Mouse (Mus musculus) regulatory T cell (primary cell): ENCODE measurements around the gene Grm2.

Source experiments
- in situ Hi-C: fragments of 300-600 bp; cut with MboI, MseI; formaldehyde crosslinking; loops from one replicate; pipeline ENCODE4 v1.15.1; 2025; ENCODE audit warnings: high pct_unique_total_duplicates

Grm2 gene

DNA sequence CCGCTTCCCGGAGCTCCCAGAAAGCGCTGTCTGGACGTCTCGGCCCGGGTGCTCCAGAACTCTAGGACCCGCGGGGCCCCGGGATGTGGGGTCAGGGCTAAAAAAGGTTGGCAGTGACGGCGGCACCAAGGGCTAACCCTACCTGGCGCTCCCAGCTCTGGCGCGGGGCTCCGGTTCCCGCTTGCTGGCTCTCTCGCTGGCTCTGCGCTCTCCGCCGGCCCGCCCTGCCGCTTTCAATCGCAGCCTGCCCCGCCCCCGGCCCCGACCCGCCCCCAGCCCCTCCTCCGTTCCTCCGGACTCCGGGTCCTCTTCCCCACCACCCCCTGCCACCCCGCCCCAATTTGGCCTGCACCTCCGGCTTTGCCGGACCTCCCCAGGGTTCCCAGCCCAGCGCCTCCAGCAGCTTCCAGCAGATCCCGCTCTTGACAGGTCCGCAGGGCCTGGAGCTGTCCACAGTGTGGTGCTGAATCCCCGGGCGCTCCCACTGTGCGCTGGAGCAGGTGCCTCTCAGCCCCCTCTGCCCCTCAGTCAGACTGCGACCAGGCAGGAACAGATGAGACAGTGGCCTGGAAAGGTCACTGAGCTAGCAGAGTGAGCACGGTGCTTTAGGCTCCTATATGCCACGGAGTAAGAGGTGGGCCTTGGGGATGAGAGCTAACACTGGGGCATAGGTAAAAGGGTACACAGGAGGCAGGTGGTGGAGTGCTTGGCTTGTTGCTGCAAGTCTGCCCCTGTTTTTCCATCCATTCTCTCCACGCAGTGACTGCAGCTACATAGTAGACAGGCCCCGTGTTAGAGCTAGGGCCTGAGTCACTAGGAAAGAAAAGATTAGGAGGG is at the start of gene Grm2:
Gene Grm2 (minus strand): TSS at position 199 of the 837 bp plus-strand sequence.
- in situ Hi-C loops, result no loop called here

DNA sequence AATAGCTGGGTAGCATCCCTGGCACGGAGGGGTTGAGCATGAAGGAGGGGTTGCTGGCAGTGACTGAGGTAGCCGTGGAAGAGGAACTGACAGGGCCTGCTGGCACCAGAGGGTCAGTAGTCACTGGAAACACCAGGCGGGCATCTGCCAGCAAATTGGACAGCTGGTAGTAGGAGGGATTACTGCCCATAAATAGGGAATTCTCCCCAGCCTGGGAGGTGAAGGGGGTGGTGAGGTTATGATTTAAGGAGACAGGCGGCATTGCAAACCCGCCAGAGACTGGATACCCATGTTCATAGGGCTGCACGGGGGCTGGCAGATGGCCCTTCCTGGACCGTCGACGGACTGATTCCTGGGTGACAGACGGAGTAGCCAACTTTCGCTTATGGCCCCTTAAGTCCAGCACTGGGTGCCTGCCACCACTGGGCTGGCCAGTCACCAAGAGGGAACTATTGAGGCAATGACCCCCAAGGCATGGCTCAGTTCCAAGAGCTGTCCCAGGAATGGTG is 37.1 kb upstream of the Grm2 start:
- in situ Hi-C loops, result loop anchor here (25.0 kb wide), 1 partner anchor 1631 kb away; the partner anchor contains the start of gene Mrpl3

DNA sequence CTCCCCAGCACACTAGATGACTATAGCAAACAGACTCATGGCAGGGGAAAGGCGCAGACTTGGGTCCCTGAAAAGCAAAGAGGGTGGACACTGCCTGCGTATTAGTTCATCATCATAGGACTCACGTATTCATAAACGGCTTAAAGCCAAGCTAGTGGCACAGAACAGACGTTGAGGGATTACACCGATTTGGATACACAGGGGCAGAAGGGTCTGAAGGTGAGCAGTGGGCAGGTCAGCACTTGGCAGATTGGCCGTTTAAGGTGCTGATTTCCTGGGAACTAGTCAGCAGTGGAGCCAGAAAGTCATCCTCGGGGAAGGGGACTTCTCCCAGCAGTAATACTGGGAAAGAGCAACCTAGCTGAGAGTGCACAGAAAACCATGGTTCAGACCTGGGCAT is 33.0 kb upstream of the Grm2 start:
- in situ Hi-C loops, result loop anchor here (25.0 kb wide), 1 partner anchor 1627 kb away; the partner anchor contains the start of gene Mrpl3

DNA sequence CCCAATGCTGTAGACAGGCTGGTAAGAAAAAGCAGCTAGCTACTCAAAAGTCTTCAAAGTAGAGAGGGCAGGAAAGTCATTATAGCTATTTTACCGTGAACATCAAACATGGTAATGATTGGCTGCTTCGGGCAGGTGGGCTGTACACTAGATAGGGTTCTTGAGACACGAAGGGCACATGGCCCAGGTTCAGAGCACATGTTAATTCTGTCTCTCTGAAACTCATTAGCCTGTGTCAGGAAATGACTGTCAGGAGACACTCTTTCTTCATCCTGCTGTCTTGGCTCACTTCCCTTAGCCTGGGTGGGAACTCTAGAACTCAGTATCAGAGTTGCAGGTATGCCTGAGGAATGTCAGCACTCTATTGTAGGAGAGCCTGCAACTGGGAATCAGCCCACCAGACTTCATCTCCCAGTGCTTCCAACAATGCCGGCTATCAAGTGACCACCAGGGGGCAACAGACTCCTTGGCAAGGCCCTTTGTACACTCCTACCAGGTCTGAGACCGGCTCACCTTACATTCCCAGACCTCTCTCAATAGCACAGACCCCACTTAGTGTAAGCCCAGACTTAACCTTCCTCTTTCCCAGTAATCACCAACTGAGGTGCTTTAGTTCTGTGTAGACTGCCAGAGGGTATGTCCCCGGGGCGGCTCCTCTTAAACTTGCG is 31.2 kb upstream of the Grm2 start:
- in situ Hi-C loops, result loop anchor here (25.0 kb wide), 1 partner anchor 1625 kb away; the partner anchor contains the start of gene Mrpl3

DNA sequence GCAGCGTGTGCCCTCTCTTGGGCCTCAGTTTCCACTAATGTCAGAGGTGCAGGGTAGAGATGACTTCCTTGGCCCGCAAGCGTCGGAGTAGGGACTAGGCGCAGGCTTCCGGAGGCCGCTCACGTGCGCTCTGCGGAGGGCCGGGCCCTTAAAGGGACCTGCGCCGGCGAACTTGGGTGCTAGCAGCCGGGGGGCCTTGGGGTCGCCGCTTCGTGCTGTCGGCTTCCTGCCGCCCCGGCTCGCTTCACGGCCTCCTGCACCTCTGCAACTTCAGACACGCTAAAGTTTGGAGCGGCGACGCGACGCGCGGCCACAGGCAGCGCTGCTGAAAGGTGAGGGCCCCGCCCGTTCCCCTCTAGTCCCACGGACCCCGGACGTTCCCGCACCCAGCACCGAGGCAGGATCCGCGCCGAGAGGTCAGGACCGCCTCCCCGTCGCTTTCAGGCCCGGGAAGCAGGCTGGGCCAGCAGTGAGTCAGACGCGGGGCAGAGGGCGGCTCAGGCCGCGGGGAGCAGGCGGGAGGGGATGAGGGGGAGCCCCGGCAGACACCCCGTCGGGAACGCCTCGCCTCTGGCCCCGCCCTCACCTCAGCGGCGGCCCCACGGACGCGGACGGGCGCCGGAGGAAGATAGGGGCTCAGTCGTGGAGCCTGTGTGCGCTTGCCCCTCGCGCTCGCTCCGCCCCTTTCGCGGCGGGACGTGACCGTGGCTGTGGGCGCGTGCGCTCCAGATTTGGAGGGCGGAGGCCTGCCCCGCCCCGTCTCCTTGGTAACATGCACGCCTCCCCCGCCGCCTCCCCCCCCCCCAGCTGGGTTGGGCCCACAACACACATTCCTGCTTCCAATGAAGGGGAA is 29.6 kb upstream of the Grm2 start, which contains the start of gene Tex264:
Gene Tex264 (minus strand): TSS at position 679 of the 853 bp plus-strand sequence.
- in situ Hi-C loops, result loop anchor here (25.0 kb wide), 1 partner anchor 1623 kb away; the partner anchor contains the start of gene Mrpl3

DNA sequence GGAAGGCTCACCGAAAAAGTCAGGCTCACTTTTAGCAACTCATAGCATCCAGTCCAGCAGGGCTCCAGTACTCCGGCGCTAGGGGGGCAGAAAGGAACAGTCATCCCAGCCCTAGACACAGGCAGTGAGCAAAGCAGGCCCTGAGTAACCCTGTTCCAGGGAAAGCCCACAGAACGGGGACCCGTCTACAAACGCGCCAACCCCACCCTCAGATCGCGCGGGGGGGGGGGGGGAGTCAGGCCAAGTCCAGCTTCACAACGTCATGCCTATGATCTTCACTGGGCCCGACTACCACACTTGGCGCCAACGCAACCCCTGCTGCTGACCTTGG is 29.0 kb upstream of the Grm2 start:
- in situ Hi-C loops, result loop anchor here (25.0 kb wide), 1 partner anchor 1623 kb away; the partner anchor contains the start of gene Mrpl3

DNA sequence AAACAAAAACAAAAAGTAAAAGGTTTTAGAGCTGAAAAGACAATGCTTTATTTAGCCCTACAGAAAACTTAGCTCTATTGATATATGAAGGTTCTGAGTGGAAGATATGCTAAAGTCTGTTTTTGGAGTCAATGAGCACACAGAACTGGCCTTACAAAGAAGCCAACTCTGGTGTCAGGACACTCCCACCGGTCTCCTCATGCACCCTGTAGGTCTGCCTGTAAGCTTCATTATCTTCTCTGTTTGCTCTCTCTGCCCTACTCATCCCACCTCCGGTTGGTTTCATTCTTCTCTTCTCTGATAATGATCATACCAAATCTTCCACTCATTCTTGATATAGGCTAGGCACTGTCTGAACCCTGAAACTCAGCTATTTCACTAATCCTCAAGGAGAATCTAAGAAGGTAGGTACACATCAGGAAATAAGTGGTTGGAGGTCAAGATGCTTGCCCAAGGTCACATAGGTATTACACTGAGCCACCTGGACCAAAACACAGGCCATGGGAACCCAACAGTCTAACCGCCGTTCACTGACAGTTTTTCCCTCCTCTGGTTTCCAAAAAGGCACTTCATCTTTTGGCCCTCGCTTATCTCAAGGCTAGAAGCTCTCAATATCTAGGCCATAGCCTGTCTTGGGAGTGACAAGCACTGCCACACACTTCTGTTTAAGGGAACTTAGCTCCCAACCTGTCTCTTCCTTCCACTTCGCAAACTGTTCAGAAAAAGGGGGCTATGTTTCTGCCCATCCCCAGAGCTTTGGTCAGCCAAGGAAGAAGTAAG is 28.4 kb upstream of the Grm2 start:
- in situ Hi-C loops, result loop anchor here (25.0 kb wide), 1 partner anchor 1622 kb away; the partner anchor contains the start of gene Mrpl3

DNA sequence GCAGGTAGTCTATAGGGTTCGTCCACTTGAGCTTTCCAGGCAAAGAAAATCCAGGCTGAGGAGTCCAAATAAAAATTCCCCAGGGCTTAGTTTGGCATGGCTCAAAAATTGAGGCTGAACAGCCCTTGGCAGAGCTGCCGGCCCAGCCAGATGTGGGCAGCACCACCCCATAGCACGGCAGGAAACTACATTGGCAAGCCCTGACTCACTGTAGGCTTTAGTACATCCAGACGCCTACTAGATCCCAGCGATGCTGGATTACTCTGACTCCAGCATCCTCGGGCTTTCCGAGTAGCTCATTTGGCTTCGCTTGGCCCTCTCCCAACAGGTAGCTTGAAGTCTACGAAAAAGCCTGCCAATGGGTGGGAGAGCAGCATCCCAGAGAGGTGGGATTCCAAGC is 25.1 kb upstream of the Grm2 start:
- in situ Hi-C loops, result loop anchor here (25.0 kb wide), 1 partner anchor 1619 kb away; the partner anchor contains the start of gene Mrpl3

DNA sequence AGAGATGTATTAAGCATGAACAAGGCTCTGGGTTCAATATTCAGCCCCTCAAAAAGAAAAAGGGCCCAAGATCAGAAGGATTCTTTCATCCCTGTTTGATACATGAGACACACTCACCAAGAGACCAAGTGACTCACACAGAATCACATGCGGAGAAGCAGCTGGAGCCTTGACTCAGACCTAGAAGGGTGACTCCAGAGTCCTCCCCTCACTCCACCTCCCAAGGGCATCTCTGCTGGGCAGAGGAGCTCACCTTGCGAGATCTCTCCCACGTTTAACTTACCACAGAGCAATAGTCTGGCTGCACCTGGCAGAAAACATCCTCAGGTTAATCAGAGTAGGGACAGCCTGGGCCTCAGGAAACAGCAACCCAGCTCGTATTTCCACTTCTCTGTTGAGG is 22.4 kb upstream of the Grm2 start:
- in situ Hi-C loops, result loop anchor here (25.0 kb wide), 1 partner anchor 1616 kb away; the partner anchor contains the start of gene Mrpl3

DNA sequence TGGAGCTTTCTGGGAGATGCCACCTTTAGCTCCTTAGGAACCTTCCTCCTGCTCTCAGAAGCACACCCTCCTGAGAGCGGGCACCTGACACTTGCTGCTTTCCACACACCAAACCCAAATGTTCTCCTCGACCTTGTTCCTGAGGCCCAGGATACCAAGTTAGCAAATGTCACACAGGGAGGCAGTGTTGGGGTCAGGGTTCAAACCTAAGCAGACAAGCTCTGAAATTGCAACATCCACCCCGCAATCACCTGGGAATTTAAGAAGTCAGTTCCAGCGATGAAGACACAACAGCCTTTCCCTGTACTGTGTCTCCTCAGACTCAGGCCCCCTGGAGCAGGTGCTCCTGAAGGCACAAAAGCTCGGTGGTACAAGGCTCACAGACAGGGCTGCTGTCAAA is 21.8 kb upstream of the Grm2 start:
- in situ Hi-C loops, result loop anchor here (25.0 kb wide), 1 partner anchor 1615 kb away; the partner anchor contains the start of gene Mrpl3

DNA sequence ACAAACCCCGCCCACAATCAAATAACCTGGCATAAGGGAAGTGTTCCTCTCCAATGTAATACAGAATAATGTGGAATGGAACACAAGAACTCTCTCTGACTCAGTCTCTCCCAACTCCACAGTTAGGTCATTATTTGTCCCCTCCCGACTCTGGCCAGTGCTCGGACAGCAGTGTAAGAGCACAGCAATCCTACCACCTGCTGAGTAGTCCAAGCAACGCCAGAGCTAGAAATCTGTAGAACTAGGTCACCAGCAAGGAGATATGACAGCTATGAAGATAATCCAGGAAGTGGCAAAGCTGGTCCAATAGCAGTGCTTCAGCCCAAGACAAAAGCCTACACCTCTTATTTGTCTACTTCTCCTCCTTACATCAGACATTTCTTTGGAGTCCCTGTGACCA is 20.7 kb upstream of the Grm2 start:
- in situ Hi-C loops, result loop anchor here (25.0 kb wide), 1 partner anchor 1614 kb away; the partner anchor contains the start of gene Mrpl3

DNA sequence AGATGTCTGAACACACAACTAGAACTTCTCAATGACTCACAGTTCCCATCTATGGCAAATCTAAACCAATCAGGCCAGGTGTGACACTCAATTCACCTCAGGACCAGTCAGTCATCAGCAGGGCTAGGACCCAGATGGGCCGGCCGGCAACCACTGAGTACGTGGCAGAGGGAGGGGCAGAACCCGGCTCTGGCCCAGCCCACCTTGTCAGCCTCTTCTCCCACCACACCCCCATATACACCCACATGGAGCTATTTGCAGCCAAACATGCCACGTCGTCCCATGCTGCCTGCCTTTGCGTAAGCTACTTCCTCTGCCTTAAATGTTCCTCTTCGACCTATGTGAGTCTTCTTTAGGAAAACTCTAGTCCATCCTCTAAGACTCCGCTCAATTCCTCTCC is 20.1 kb upstream of the Grm2 start:
- in situ Hi-C loops, result loop anchor here (25.0 kb wide), 1 partner anchor 1614 kb away; the partner anchor contains the start of gene Mrpl3

DNA sequence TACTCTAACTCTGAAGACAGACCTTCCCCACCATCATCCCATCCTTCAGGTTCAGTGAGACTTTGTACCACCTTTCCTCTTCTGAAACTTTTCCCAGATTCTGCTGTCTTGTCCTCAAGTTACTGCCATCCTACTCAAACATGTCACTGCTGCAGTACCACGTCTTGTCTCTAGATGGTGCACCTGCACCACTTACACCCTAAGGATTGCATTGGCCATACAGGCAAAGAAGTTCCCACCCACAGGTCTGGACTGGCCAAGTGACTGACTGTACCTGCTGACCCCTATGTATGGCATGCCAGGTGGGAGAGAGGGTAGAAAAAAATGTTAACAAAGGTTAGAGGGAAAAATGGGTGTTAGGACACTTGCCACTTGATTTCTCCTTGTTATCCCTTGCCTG is 19.6 kb upstream of the Grm2 start:
- in situ Hi-C loops, result loop anchor here (25.0 kb wide), 1 partner anchor 1613 kb away; the partner anchor contains the start of gene Mrpl3

DNA sequence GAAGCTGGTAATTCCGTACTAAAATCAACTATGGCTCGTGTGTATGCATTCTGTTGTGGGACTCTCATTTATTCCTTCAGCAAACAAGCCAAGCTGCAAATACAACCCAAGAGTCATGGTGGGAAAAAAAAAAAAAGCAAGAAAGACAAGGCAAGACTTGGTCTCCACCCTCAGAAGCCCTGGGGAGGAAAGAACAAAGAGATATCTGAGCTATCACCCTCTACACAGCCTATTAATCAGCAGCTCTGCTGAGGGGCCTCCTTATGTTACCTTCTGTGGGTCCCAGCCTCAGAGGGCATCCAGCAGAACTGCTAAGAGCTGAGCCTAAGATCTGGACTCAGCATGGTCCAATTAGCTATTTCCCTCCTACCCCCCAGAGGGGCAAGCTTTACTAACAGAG is 18.0 kb upstream of the Grm2 start:
- in situ Hi-C loops, result loop anchor here (5.0 kb wide), 2 partner anchors 53 to 143 kb away; no protein-coding TSS in a partner anchor

DNA sequence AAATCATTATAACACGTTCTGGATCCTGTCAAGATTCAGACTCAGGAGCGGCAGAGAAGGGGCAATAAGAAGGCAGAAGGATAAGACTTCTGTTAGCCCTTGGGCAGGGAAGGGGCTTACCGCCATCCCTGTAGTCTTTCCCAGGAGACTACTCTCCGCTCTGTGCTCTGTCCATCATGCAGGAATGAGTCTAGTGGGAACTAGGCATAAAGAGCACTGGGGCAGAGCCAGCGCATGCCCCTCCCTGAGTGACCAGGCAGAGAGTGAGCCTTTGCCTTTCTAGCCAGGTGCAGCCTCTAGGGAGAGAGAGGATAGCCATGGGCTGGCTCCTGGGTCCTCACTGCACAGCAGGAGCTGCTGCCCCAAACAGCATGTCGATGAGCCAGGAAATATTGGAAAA is 9.0 kb upstream of the Grm2 start:
- in situ Hi-C loops, result no loop called here

DNA sequence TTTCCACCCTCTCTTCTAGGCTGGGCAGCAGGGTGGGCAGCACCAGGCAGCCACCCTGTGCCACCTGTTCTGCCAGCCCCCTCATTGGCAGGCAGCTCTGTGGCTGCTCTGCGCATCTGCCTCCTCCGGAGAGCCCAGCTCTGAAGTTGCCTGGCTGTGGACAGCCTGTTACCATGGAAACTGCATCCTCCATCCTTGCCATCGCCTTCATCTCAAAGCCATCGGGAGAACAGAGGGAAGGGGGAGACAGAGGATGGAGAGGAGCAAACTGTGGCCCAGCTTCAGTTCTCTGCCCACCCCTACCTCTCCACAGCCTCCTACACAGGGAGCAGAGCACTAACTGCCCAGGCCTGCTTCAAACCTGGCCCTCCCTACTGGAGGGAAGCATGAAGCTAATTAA is 8.6 kb upstream of the Grm2 start:
- in situ Hi-C loops, result no loop called here

DNA sequence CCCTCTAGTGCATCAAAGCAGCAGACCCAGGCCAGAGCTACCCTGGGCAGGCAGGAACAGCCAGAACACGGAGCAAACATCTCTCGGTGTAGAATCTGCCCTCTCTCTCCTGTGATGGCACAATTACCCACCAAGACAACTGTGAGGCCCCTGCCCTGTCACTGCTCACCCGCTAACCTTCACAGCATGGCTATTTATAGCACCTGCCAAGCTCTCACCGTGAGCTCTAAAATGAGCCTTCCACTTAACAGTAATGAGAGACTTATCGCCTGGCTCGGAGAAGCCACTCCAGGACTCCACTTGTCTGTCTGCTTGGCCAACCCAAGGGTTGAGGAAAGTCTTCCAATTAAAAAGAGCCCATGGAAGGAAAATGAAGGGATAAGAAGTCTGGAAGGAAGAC is 7.3 kb upstream of the Grm2 start:
- in situ Hi-C loops, result no loop called here

DNA sequence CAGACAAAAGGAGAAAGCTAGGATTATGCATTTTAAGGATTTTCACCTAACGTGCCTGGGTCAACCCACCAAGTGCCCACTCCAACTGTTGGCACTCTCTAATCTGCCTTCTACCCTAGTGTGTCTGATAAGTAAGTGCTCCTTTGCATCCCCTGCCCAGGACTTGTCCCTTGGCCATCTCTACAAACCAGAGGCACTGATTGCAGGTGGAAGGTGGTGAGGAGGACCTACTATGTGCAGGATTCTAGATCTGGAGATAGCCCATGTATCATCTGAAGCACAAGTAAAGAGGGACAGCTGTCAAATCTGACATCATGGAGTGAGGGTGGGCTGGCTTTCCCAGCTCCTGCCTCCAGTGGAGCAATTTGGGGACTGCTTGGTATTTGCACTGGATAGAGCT is 4.1 kb upstream of the Grm2 start:
- in situ Hi-C loops, result no loop called here

DNA sequence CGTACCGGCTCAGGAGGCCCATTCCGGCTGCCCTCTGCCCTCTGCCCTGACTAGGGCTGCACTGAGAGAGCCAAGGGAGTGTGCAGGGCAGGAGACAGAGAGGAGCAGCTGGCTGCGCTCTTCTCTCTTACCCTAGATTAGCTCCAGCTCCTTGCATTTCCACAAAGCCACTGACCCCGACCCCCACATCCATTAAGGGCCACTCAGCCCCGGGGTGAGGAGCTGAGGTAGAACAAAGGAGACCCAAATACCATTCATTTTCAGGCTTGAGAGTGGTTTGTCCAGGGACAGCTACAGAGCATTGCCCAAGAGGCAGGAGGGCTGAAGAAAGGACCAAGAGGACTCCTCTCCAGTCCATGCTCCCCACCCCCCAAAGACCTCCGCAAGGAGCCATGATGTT is 3.6 kb upstream of the Grm2 start:
- in situ Hi-C loops, result no loop called here

DNA sequence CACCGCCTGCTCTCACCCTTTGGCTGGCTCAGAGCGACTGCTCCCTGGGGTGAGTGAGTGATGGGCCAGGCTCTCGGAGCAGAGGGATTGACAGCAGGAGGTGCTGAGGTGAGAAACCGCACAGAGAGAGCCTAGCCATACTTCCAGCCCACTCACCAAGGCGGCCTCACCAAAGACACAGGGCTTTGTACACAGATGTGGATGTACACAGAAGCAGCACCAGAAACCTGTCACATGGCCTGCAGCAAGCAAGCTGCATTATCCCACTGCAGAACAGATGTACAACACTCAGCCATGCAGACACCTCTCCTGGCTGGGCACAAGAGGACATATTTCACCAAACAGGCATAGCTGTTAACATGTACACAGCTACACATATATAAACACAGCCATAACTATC is 1.7 kb upstream of the Grm2 start:
- in situ Hi-C loops, result no loop called here
